Mouse (Mus musculus): ENCODE data around the gene Olfr270.

Olfr270 gene

GRCm38 (mm10) chr4:52964247-52964646 lies at the start of gene Olfr270:
TSS of gene Olfr270 (plus strand) at chr4:52964547.
- no peak for DNase-seq (ENCODE audit: low read depth in 1 of 2, low spot score in 2 of 2)

GRCm38 (mm10) chr4:52916659-52917310 lies 47.6 kb upstream of the Olfr270 start:
- DNase-seq (ENCODE audit: low read depth in 1 of 2, low spot score in 2 of 2): no peak

DNA sequence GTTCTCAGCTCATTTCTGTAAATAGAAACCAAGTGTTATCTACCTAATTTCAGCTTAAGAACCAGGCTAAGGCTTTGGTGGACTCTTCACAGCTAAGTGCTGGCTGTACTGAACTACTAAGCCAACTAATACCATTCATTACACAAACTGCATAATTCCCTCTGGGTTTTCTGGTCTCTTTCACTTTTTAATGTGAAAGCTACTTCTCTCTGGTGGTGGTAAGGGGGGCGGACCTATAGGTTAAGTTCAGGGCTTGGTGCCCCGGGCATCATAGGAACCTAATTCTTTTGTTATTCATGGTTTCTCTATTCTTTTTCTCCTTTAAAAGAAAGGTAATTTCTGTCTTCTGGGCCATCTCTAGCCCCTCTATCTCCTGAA lies 47.0 kb upstream of the Olfr270 start:
- no peak for DNase-seq (ENCODE audit: low read depth in 1 of 2, low spot score in 2 of 2)

GRCm38 (mm10) chr4:52919078-52919477 lies 45.3 kb upstream of the Olfr270 start, which contains the start of gene Olfr272:
TSS of gene Olfr272 (minus strand) at chr4:52919178.
- DNase-seq (ENCODE audit: low read depth in 1 of 2, low spot score in 2 of 2): no peak

GRCm38 (mm10) chr4:52930480-52930879 lies 33.9 kb upstream of the Olfr270 start:
- DNase-seq (ENCODE audit: low read depth in 1 of 2, low spot score in 2 of 2): no peak

DNA sequence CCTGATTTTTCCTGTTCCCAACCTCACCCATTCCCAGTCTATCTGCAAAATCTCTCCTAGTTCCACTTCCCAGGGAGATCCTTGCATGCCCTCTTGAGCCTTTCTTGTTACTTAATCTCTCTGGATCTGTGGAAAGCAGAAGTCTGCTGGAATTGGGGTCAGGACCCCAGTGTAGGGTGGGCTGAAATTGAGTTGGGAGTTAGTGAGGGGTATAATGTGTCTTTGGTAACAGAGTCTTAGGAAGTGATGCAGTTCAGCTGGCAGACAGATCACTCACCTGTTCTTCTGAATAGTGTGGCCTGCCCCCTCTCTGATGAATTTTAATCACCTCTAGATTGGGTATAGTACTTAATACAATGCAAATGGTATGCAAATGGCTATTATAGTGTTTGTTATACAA lies 17.7 kb upstream of the Olfr270 start:
- no peak for DNase-seq (ENCODE audit: low read depth in 1 of 2, low spot score in 2 of 2)

- no peak for DNase-seq (ENCODE audit: low read depth in 1 of 2, low spot score in 2 of 2)
Measured at GRCm38 (mm10) chr4:52949005-52949404, 15.3 kb upstream of the Olfr270 start.

GRCm38 (mm10) chr4:52958693-52959092 lies 5.7 kb upstream of the Olfr270 start:
- no peak for DNase-seq (ENCODE audit: low read depth in 1 of 2, low spot score in 2 of 2)

GRCm38 (mm10) chr4:52985216-52985615 lies 20.9 kb downstream of the Olfr270 start:
- DNase-seq (ENCODE audit: low read depth in 1 of 2, low spot score in 2 of 2): no peak

DNA sequence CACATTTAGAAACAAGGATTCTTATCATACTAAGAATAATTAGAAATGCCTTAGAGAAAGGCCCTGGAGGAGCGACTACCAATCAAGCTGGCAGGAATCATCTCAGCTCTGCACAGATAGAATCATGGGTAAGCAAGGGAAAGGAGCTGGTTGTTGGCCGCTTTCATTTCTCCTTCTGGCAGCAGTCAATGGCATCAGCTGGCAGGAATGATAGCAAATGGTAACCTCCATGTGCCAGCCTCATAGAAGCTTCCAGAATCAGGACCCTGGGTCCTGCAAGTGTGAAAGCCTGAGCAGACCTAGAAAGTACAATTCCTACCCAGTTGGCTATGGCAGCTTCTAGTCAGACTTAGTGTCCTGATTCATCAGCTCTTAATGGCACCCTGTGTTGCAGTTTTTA lies 21.9 kb downstream of the Olfr270 start:
- no peak for DNase-seq (ENCODE audit: low read depth in 1 of 2, low spot score in 2 of 2)

DNA sequence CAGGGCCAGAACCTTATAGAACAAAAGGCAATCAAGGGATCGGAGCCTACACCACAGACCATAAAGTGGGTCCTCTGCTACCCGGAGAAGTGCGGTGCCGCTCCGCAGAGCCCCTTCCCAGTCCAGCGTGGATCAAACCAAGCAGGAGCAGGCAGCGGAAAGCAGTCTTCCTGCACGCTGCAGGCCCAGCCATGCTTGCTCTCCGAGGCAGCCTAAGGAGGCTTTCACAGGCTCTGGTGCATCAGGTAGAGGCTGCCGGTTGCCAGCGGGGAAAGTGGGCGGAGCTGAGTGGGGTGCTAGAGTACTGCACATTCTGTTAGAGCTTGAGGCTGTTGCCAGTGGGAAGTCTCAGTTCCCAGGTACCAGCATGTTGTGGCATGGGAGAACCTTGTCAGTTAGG lies 24.9 kb downstream of the Olfr270 start, which contains the start of gene Nipsnap3a:
Nipsnap3a (plus strand) TSS at position 25 of the 400 bp plus-strand sequence.
- DNase-seq (ENCODE audit: low read depth in 1 of 2, low spot score in 2 of 2): no peak

GRCm38 (mm10) chr4:52999449-52999848 lies 35.1 kb downstream of the Olfr270 start:
- no peak for DNase-seq (ENCODE audit: low read depth in 1 of 2, low spot score in 2 of 2)

GRCm38 (mm10) chr4:53000154-53000553 lies 35.8 kb downstream of the Olfr270 start:
- no peak for DNase-seq (ENCODE audit: low read depth in 1 of 2, low spot score in 2 of 2)

DNA sequence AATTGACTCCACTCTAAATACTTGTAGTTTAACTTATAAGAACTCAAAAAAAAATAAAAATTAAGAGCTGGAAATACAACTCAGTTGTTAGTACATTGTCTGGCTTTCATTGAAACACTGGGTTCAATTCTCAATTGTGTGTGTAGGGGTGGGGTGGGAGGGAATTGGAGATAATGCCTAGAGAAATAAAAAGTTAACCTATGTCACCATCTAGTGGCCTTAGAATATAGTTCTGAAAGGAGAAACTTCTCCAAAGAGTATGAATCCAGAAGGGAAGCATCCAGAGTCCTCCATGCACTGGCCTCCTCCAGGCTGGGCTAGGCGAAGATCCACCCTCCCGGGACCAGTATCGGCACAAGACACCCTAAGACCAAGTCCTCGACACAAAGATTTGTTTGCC lies 44.8 kb downstream of the Olfr270 start:
- no peak for DNase-seq (ENCODE audit: low read depth in 1 of 2, low spot score in 2 of 2)

DNA sequence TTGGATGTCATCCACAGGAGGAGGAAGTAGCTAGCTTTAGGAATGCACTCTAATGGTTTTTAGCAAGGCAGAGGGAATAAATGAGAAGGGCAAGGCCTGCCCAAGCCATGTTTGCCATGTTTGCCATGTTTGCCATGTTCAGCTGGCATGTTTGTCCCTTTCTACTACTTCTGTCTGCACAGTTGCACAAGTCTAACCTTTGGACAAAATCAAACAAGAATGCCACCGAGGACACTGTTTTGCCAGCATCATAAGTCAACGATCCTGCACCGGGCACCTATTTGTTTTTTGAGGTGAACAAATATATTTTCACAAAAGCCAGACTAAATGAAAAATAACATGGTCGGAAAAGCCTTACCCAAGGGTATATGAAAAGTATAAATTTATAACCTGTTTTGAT lies 45.5 kb downstream of the Olfr270 start:
- DNase-seq (ENCODE audit: low read depth in 1 of 2, low spot score in 2 of 2): no peak

DNA sequence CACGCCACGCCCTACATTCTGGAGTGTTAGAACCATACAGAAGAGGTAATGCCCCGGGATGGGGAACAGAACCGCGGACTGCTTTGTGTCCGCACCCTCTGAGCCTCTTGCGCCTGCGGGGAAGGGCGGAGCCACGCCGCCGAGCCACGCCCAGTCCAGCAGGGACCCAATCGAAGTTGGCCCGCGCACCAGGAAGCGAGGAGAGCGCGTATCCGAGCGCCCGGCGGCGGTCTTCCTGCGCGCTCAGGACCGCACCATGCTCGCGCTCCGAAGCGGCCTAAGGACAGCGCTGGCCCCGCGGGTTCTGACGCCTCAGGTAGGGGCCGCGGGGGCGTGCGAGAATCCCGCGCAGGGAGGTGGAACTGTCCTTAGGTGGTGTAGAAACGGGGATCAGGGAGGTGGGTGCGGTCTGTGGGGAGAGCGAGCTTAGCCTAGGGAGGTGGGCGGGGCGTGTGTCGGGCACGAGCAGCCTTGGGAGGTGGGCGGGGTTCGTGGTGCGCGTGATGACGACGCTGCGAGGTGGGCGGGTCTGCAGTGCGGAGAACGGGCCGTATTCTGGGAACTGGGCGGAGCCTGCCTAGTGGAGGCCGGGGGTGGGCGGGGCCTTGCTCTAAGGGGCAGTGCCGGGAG lies 47.5 kb downstream of the Olfr270 start, which contains the start of gene Nipsnap3b:
Nipsnap3b (plus strand) TSS at position 149 of the 630 bp plus-strand sequence.
- peak; percentile 84 to 91 for DNase-seq (ENCODE audit: low read depth in 1 of 2, low spot score in 2 of 2)

DNA sequence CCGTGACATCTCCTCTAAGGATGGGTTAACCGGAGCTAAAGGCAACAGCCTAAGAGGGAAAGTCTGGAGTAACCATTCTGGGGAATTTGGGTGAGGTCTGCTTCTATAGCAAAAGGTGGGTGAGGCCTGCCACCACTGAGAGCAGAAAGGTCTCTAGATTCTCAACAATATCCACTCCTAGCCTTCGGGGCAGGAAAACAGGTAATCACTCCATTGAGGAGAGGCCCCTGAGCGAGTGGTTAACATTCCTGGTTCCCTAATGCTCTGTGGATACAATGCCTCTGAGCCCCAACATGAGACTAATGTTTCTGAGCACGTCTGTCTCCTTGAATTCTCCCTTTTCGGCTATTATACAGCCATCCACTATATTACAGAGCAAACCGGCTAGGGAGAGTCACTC lies 50.1 kb downstream of the Olfr270 start:
- DNase-seq (ENCODE audit: low read depth in 1 of 2, low spot score in 2 of 2): no peak

- DNase-seq (ENCODE audit: low read depth in 1 of 2, low spot score in 2 of 2): no peak
Measured at GRCm38 (mm10) chr4:53015024-53015423, 50.7 kb downstream of the Olfr270 start.

DNA sequence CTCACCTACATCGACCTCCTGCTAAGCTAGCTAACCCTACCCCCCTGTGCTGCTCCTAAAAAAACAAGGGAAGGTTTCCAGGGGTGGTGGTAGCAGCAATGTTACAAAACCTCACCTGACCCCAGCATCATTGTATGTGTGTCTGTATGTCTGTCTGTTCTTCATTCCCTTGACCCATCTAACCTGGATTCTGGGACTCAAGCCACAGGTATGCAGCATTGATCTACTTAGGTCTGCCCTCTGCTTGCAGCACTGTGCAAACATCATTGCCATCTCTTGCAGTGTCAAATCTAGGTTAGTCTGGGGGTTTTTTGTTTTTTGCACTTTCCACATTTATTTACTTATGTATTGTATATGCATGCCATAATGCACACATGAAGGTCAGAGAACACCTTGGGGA lies 54.0 kb downstream of the Olfr270 start:
- DNase-seq (ENCODE audit: low read depth in 1 of 2, low spot score in 2 of 2): no peak
